Mouse (Mus musculus) stomach, postnatal 0 days (tissue): ENCODE results near the gene Cdc20b.

Source experiments
- CTCF ChIP-seq: IDR thresholded peaks from 2 replicates; pipeline ENCODE4 v1.5.1; 2016; ENCODE audit warnings: antibody characterized with exemption, low read depth, mild to moderate bottlenecking, moderate library complexity
- EP300 ChIP-seq: optimal IDR thresholded peaks from 2 replicates; pipeline ENCODE3; 2016; ENCODE audit warnings: antibody characterized with exemption

DNA sequence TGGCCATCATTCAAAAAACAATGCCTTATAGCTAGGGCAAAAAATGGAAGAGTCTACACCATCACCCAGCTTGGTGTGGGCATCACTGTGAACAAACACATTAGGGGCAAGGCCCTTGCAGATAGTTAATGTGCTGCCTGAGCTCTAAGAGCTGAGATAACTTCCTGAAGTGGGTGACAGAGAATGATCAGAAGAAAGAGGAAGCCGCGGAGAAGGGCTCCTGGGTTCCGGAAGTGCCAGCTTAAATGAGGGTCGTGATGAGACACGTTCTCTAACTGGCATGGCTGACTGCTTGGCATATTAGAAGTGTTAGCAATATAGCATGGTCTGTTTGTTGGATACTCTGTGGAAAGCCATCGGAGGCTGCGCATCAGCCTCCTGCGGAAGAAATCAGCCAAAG lies 19.3 kb downstream of the Cdc20b start:
- TF ChIP-seq CTCF (no peak), EP300 (no peak)
